Mouse (Mus musculus) A20 (cell line): ENCODE data around the gene Cast.

Experiments
- DNase-seq: peaks from one replicate; pipeline ENCODE4 v3.0.0-alpha.2; 2011; ENCODE audit warnings: low read depth, low spot score

The Cast gene

GRCm38 (mm10) chr13:74695497-74696193 lies 113.0 kb downstream of the Cast start:
- peak; percentile 22 for DNase-seq
